Mouse (Mus musculus): ENCODE measurements around the gene Ppm1n.

DNA sequence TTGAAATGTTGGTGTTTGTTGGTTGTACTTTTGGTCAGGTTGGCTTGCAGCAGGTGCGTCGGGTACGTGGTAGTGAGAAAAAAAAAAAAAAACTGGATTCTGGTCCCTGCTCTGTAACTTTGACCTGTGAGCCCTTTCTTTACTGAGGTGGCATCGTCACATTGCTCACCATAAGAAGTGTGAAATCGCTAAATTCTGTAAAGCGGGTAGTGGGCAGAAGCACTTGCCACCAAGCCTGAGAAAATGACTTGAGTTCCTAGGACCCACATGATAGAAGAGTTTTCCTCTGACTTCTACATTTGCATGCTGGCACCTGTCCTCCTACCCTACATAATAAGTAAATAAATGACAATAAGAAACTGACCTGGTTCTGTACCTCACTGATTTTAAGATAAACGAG, 40.8 kb upstream of the Ppm1n start:
- TF ChIP-seq EP300 (optimal IDR thresholded peaks at IDR 0.05) (no peak), CTCF (IDR thresholded peaks at IDR 0.05; ENCODE audit: low read depth) (no peak)

Data from stomach, postnatal 0 days (tissue).